Mouse (Mus musculus): Measurements from ENCODE around the gene Rrad.
"Not testable (repeated sequence)": the region's sequence is repeated elsewhere in the genome, so short reads cannot be mapped to it uniquely, and the experiment has no call there.

The Rrad gene

GRCm38 (mm10) chr8:104630981-104631663, at the start of gene Rrad:
Gene Rrad (minus strand): TSS chr8:104631327.
- in situ Hi-C loops (cut with MboI, MseI): no loop called here

- in situ Hi-C loops (cut with MboI, MseI): loop anchor here (5.0 kb wide), 1 partner anchor 53 kb away; no protein-coding TSS in a partner anchor
Measured at GRCm38 (mm10) chr8:104655614-104656013, 24.5 kb upstream of the Rrad start.

- in situ Hi-C loops (cut with MboI, MseI): loop anchor here (5.0 kb wide), 1 partner anchor 53 kb away; no protein-coding TSS in a partner anchor
Measured at GRCm38 (mm10) chr8:104654984-104655383, 23.9 kb upstream of the Rrad start.

GRCm38 (mm10) chr8:104644187-104644586, 13.1 kb upstream of the Rrad start:
- in situ Hi-C loops (cut with MboI, MseI): not testable (repeated sequence)

GRCm38 (mm10) chr8:104642324-104642654, 11.2 kb upstream of the Rrad start:
- in situ Hi-C loops (cut with MboI, MseI): no loop called here

- in situ Hi-C loops (cut with MboI, MseI): no loop called here
Measured at GRCm38 (mm10) chr8:104641426-104642323, 10.5 kb upstream of the Rrad start, which contains the start of gene Ciao2b. Gene Ciao2b (minus strand): TSS chr8:104641965.

GRCm38 (mm10) chr8:104640831-104641370, 9.8 kb upstream of the Rrad start:
- in situ Hi-C loops (cut with MboI, MseI): no loop called here

GRCm38 (mm10) chr8:104640241-104640640, 9.1 kb upstream of the Rrad start:
- in situ Hi-C loops (cut with MboI, MseI): no loop called here

GRCm38 (mm10) chr8:104638010-104638409, 6.9 kb upstream of the Rrad start:
- in situ Hi-C loops (cut with MboI, MseI): no loop called here

- in situ Hi-C loops (cut with MboI, MseI): no loop called here
Measured at GRCm38 (mm10) chr8:104635004-104635710, 4.0 kb upstream of the Rrad start.

- in situ Hi-C loops (cut with MboI, MseI): no loop called here
Measured at GRCm38 (mm10) chr8:104633156-104633744, 2.1 kb upstream of the Rrad start.

GRCm38 (mm10) chr8:104632486-104632885, 1.4 kb upstream of the Rrad start:
- in situ Hi-C loops (cut with MboI, MseI): no loop called here

- in situ Hi-C loops (cut with MboI, MseI): no loop called here
Measured at GRCm38 (mm10) chr8:104631975-104632374, 848 bp upstream of the Rrad start.

- in situ Hi-C loops (cut with MboI, MseI): no loop called here
Measured at GRCm38 (mm10) chr8:104630574-104630973, 553 bp downstream of the Rrad start.

GRCm38 (mm10) chr8:104630111-104630479, 1.0 kb downstream of the Rrad start:
- in situ Hi-C loops (cut with MboI, MseI): no loop called here

GRCm38 (mm10) chr8:104629306-104630110, 1.6 kb downstream of the Rrad start:
- in situ Hi-C loops (cut with MboI, MseI): no loop called here

- in situ Hi-C loops (cut with MboI, MseI): no loop called here
Measured at GRCm38 (mm10) chr8:104628402-104628801, 2.7 kb downstream of the Rrad start.

GRCm38 (mm10) chr8:104627065-104627740, 3.9 kb downstream of the Rrad start:
- in situ Hi-C loops (cut with MboI, MseI): no loop called here

- in situ Hi-C loops (cut with MboI, MseI): no loop called here
Measured at GRCm38 (mm10) chr8:104624161-104624560, 7.0 kb downstream of the Rrad start, which contains the start of gene Cdh16. Gene Cdh16 (minus strand): TSS chr8:104624396.

GRCm38 (mm10) chr8:104620765-104621164, 10.4 kb downstream of the Rrad start:
- in situ Hi-C loops (cut with MboI, MseI): no loop called here
